Mouse (Mus musculus): Measurements from ENCODE around the gene Olfr806. TPM values are rescaled to one million over a fixed set of nuclear protein-coding genes. Genes with fewer than 3 reads are reported as not detected.

Gene Olfr806
- polyA plus RNA-seq (2016; fragmentation: Nextera tagmentation; extraction: Ambion mirVana): not detected in 2 replicates

DNA sequence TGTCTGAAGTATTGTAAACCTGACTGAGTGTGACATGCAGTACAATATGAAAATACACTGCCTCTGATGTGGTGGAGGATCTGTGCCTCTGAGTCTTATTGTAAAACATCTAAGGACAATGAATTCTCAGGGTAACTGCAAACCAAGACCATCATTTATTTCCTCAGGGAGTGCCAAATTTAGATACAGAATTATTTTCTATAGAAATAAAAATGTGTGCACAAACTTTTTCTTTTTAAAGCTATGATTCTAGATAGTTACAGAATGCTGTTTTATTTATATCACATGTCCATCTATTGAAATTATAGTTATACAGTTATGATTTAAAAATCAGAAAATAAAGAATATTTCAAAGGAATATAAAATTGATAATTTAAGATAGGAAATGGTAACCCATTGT is at the start of gene Olfr806:
Olfr806 (minus strand) TSS at position 101 of the 400 bp plus-strand sequence.
- no peak for DNase-seq (ENCODE audit: low spot score)
- Histone ChIP-seq H3K9me3 (no peaks in the 10 kb centered on the region), H3K27ac (replicated peaks) (no peak within 1 kb of the TSS), H3K4me3 (no peak within 1 kb of the TSS), H3K4me1 (no peaks in the 10 kb centered on the region), H3K36me3 (replicated peaks) (no peaks in the 10 kb centered on the region), H3K27me3 (replicated peaks; ENCODE audit: low read depth, poor library complexity, severe bottlenecking) (no peaks in the 10 kb centered on the region)

DNA sequence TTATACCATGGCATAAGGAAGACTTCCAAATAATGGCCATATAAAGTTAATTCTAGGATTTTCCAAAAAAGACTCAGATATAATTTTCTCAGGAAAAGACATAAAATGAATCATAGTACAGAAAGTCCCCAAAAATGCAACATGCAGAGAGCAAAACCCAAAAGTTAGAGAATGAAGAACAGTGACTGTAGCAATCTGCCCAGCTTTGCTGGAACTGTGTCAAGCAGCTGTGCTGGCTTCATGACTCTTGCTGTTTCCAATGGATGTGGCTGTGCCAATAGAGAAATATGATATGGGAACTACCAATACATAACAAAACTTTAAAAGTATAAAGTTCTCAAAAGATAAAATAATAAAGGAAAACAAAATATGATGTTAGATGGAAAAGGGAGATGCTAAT is 36.4 kb upstream of the Olfr806 start:
- Histone ChIP-seq H3K4me1 (no peaks in the 10 kb centered on the region), H3K9me3 (no peaks in the 10 kb centered on the region), H3K27me3 (replicated peaks; ENCODE audit: low read depth, poor library complexity, severe bottlenecking) (no peaks in the 10 kb centered on the region), H3K4me3 (no peak overlapping the region), H3K36me3 (replicated peaks) (no peaks in the 10 kb centered on the region), H3K27ac (replicated peaks) (no peak overlapping the region)
- no peak for DNase-seq (ENCODE audit: low spot score)

DNA sequence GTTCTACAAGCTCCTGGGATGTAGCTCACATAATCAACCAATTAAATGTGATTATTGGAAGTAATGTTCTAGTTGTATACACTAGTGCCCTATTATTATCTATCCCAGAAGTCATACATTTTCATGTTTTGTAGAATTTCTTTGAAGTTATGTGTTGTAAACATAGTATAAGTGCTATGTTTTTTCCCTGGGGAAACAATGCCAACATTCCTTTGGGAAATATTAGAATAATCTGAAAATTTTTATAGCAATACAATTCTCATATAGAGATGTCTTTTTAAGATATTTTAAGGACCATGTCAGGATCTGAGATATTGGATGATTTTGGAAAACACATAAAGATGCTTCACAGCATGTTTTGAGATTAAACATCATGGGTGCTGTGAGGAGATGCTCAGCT is 32.6 kb upstream of the Olfr806 start, which contains the start of gene Olfr809:
Olfr809 (plus strand) TSS at position 301 of the 400 bp plus-strand sequence.
- DNase-seq (ENCODE audit: low spot score): no peak
- Histone ChIP-seq H3K27me3 (replicated peaks; ENCODE audit: low read depth, poor library complexity, severe bottlenecking) (no peaks in the 10 kb centered on the region), H3K4me1 (no peaks in the 10 kb centered on the region), H3K27ac (replicated peaks) (no peak within 1 kb of the TSS), H3K36me3 (replicated peaks) (no peaks in the 10 kb centered on the region), H3K4me3 (no peak within 1 kb of the TSS), H3K9me3 (no peaks in the 10 kb centered on the region)

DNA sequence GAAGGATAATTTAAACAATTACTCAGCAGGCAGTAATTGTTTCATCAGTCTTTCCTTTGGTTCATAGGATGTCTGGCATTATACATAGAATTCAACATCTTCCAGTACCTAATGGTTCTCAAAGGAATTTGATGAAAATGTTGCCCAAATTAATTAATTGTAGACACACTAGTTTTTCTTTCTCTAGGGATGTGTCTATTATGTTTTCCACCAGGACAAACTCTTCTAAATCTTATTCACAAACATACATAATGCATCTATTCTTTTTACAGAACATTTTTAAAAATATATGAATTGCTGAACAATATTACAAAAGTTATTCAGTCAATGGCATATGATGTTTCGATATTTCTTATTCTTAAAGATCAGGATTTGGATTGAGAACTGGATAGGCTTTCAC is 23.5 kb upstream of the Olfr806 start, which contains the start of gene Olfr808:
Olfr808 (plus strand) TSS at position 301 of the 400 bp plus-strand sequence.
- no peak within 1 kb of the TSS for H3K4me3 ChIP-seq
- 92% methylated on average over 1 of the region's 1 CpGs for WGBS

DNA sequence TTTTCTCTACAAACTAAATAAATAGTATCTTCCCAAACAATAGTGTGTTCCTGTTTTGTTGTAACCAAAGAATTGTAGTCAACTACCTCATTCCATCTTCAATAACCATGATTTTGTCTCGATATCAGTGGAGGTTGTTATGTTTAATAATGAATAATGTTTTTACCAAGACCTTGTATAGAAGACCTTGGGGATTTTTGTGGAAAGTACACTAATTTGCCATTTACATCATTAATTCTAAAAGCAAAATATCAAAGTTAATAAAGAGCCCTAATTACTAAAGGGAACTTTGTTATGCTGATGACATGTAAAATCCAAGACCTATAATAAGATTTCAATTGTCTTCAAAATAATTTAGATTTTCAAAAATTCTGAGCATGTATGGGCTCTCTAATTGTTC is 16.0 kb upstream of the Olfr806 start, which contains the start of gene Olfr807:
Olfr807 (minus strand) TSS at position 101 of the 400 bp plus-strand sequence.
- no peaks in the 10 kb centered on the region for H3K4me1 ChIP-seq
- no peak for DNase-seq (ENCODE audit: low spot score)
- no peaks in the 10 kb centered on the region for H3K27me3 ChIP-seq (replicated peaks; ENCODE audit: low read depth, poor library complexity, severe bottlenecking)
- 88% methylated on average over 1 of the region's 1 CpGs for WGBS
- no peak within 1 kb of the TSS for H3K4me3 ChIP-seq
- no peaks in the 10 kb centered on the region for H3K36me3 ChIP-seq (replicated peaks)
- no peaks in the 10 kb centered on the region for H3K9me3 ChIP-seq
- H3K27ac ChIP-seq (replicated peaks): no peak within 1 kb of the TSS

More for the DNA sequence above, 23.5 kb upstream of the Olfr806 start, which contains the start of gene Olfr808:
- no peak for DNase-seq (ENCODE audit: low spot score)
- Histone ChIP-seq H3K9me3 (no peaks in the 10 kb centered on the region), H3K27ac (replicated peaks) (no peak within 1 kb of the TSS), H3K4me1 (no peaks in the 10 kb centered on the region), H3K27me3 (replicated peaks; ENCODE audit: low read depth, poor library complexity, severe bottlenecking) (no peaks in the 10 kb centered on the region), H3K36me3 (replicated peaks) (no peaks in the 10 kb centered on the region)

DNA sequence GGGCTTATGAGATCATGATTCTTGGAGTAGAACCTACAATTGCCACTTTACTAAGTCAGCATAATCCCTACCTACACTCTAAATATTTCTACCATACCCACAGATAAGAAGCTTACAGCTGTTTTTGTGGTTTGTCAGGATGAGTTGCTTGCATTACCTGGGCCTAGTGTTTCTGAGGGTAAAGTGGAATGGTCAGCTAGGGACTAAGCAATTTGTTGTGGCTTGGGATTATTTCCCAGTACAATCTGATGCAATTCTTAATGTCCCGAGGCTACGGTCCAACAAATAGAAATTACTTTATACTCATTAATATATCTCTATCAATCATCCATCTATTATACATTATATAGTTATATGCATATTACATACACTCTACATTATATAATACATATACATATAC is 12.4 kb downstream of the Olfr806 start, which contains the start of gene Olfr805:
Olfr805 (minus strand) TSS at position 101 of the 400 bp plus-strand sequence.
- H3K36me3 ChIP-seq (replicated peaks): no peaks in the 10 kb centered on the region
- H3K27ac ChIP-seq (replicated peaks): no peak within 1 kb of the TSS
- no peak within 1 kb of the TSS for H3K4me3 ChIP-seq
- no peaks in the 10 kb centered on the region for H3K27me3 ChIP-seq (replicated peaks; ENCODE audit: low read depth, poor library complexity, severe bottlenecking)
- no peak for DNase-seq (ENCODE audit: low spot score)
- WGBS: 98% methylated on average over 2 of the region's 2 CpGs
- H3K4me1 ChIP-seq: no peaks in the 10 kb centered on the region
- no peaks in the 10 kb centered on the region for H3K9me3 ChIP-seq

DNA sequence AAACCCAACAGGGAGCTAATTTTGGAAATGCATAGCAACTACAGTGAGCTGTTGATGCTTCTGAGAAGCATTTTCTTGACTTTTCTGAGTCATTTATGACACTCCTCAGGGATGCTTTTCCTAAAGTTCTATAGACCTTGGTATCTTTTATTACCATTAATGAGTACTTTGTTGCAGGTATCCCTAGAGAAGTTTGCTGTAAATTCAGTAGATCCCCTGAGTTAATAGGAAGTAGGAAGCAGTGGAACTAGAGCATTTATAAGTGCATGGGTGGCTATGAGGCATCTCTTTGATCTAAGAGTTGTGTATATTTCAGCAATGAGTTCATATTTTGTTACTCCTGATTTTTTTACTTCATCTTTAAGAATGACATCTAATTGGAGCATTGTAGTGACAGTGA is 38.8 kb downstream of the Olfr806 start, which contains the start of gene Olfr804:
Olfr804 (plus strand) TSS at position 301 of the 400 bp plus-strand sequence.
- no peaks in the 10 kb centered on the region for H3K4me1 ChIP-seq
- H3K9me3 ChIP-seq: no peaks in the 10 kb centered on the region
- H3K27me3 ChIP-seq (replicated peaks; ENCODE audit: low read depth, poor library complexity, severe bottlenecking): no peaks in the 10 kb centered on the region
- H3K27ac ChIP-seq (replicated peaks): no peak within 1 kb of the TSS
- no peaks in the 10 kb centered on the region for H3K36me3 ChIP-seq (replicated peaks)
- no peak within 1 kb of the TSS for H3K4me3 ChIP-seq
- no peak for DNase-seq (ENCODE audit: low spot score)

DNA sequence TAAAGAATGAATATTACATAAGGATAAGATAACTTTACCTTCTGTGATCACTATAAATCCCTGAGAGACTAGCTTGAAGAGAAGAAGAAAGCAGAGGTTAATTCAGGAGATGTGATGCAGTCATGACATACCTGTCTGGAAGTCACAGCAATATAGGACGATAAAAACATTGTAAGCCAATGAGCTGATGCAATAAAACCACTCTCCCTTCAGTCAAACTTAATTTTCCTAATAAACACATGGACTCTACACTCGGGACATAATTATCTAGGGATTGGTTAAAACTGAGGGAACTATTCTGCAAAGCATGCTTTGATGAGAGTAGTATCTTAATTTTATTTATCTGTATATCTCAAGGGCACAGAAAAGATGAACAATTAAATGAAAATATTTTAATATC is 47.5 kb downstream of the Olfr806 start, which contains the start of gene Olfr803:
Olfr803 (minus strand) TSS at position 101 of the 400 bp plus-strand sequence.
- Histone ChIP-seq H3K27me3 (replicated peaks; ENCODE audit: low read depth, poor library complexity, severe bottlenecking) (no peaks in the 10 kb centered on the region), H3K36me3 (replicated peaks) (no peaks in the 10 kb centered on the region), H3K27ac (replicated peaks) (no peak within 1 kb of the TSS), H3K4me1 (no peaks in the 10 kb centered on the region), H3K4me3 (no peak within 1 kb of the TSS), H3K9me3 (no peaks in the 10 kb centered on the region)
- DNase-seq (ENCODE audit: low spot score): no peak
- WGBS: 76% methylated on average over 2 of the region's 2 CpGs

DNA sequence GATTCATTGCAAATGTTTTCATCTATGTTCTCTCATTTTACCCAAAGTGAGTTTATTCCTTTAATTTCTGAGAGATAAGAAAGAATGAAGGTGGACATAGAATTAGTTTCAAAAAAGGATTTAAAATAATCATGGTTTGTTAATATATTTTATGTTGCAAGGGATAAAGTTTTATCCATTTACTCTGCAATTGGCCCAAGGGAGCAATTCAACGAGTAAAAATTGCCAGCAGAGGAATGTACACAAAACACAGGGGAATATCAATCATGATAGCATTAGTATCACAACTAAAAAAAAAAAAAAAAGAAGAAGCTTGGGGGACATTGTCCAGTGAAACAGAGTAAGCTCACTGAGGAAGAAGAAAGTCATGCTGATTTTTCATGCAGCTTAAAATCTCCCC is 53.7 kb downstream of the Olfr806 start, which contains the start of gene Olfr802:
Olfr802 (minus strand) TSS at position 101 of the 400 bp plus-strand sequence.
- 80% methylated on average over 1 of the region's 1 CpGs for WGBS
- H3K27ac ChIP-seq (replicated peaks): no peak within 1 kb of the TSS
- no peaks in the 10 kb centered on the region for H3K9me3 ChIP-seq
- H3K27me3 ChIP-seq (replicated peaks; ENCODE audit: low read depth, poor library complexity, severe bottlenecking): no peaks in the 10 kb centered on the region
- DNase-seq (ENCODE audit: low spot score): no peak
- no peaks in the 10 kb centered on the region for H3K4me1 ChIP-seq
- H3K36me3 ChIP-seq (replicated peaks): no peaks in the 10 kb centered on the region
- no peak within 1 kb of the TSS for H3K4me3 ChIP-seq

Small RNA genes lying within 50 kb of the gene (microRNA-seq; reads per million reads assigned to microRNA genes)
- gene Gm24485: not detected

Other genes starting within 250 kb of the Olfr806 start
- gene Olfr790, start 243.4 kb downstream of the Olfr806 start, polyA plus RNA-seq (2016; fragmentation: Nextera tagmentation; extraction: Ambion mirVana): not detected in 2 replicates
- gene Olfr791, start 220.1 kb downstream of the Olfr806 start, polyA plus RNA-seq (2016; fragmentation: Nextera tagmentation; extraction: Ambion mirVana): not detected in 2 replicates
- gene Olfr792, start 202.8 kb downstream of the Olfr806 start, polyA plus RNA-seq (2016; fragmentation: Nextera tagmentation; extraction: Ambion mirVana): not detected in 2 replicates
- gene Olfr794, start 174.3 kb downstream of the Olfr806 start, polyA plus RNA-seq (2016; fragmentation: Nextera tagmentation; extraction: Ambion mirVana): not detected in 2 replicates
- not detected in 2 replicates for gene Olfr796, start 129.4 kb downstream of the Olfr806 start, polyA plus RNA-seq (2016; fragmentation: Nextera tagmentation; extraction: Ambion mirVana)
- gene Olfr798, start 114.0 kb downstream of the Olfr806 start, polyA plus RNA-seq (2016; fragmentation: Nextera tagmentation; extraction: Ambion mirVana): not detected in 2 replicates
- not detected in 2 replicates for gene Olfr799, start 104.4 kb downstream of the Olfr806 start, polyA plus RNA-seq (2016; fragmentation: Nextera tagmentation; extraction: Ambion mirVana)
- gene Olfr800, start 84.2 kb downstream of the Olfr806 start, polyA plus RNA-seq (2016; fragmentation: Nextera tagmentation; extraction: Ambion mirVana): not detected in 2 replicates
- not detected in 2 replicates for gene Olfr801, start 68.1 kb downstream of the Olfr806 start, polyA plus RNA-seq (2016; fragmentation: Nextera tagmentation; extraction: Ambion mirVana)
- gene Olfr802, start 53.8 kb downstream of the Olfr806 start, polyA plus RNA-seq (2016; fragmentation: Nextera tagmentation; extraction: Ambion mirVana): 0.04 TPM in 1 of 2 replicates, not detected in the other
- gene Olfr803, start 47.6 kb downstream of the Olfr806 start, polyA plus RNA-seq (2016; fragmentation: Nextera tagmentation; extraction: Ambion mirVana): not detected in 2 replicates
- gene Olfr804, start 38.7 kb downstream of the Olfr806 start, polyA plus RNA-seq (2016; fragmentation: Nextera tagmentation; extraction: Ambion mirVana): not detected in 2 replicates
- gene Olfr805, start 12.5 kb downstream of the Olfr806 start, polyA plus RNA-seq (2016; fragmentation: Nextera tagmentation; extraction: Ambion mirVana): not detected in 2 replicates
- not detected in 2 replicates for gene Olfr807, start 15.9 kb upstream of the Olfr806 start, polyA plus RNA-seq (2016; fragmentation: Nextera tagmentation; extraction: Ambion mirVana)
- gene Olfr808, start 23.6 kb upstream of the Olfr806 start, polyA plus RNA-seq (2016; fragmentation: Nextera tagmentation; extraction: Ambion mirVana): not detected in 2 replicates
- not detected in 2 replicates for gene Olfr809, start 32.7 kb upstream of the Olfr806 start, polyA plus RNA-seq (2016; fragmentation: Nextera tagmentation; extraction: Ambion mirVana)
- not detected in 2 replicates for gene Olfr810, start 53.0 kb upstream of the Olfr806 start, polyA plus RNA-seq (2016; fragmentation: Nextera tagmentation; extraction: Ambion mirVana)
- not detected in 2 replicates for gene Olfr811, start 62.5 kb upstream of the Olfr806 start, polyA plus RNA-seq (2016; fragmentation: Nextera tagmentation; extraction: Ambion mirVana)
- gene Olfr812, start 104.2 kb upstream of the Olfr806 start, polyA plus RNA-seq (2016; fragmentation: Nextera tagmentation; extraction: Ambion mirVana): not detected in 2 replicates
- not detected in 2 replicates for gene Olfr813, start 113.4 kb upstream of the Olfr806 start, polyA plus RNA-seq (2016; fragmentation: Nextera tagmentation; extraction: Ambion mirVana)
- gene Olfr814, start 137.9 kb upstream of the Olfr806 start, polyA plus RNA-seq (2016; fragmentation: Nextera tagmentation; extraction: Ambion mirVana): not detected in 2 replicates
- gene Olfr815, start 163.9 kb upstream of the Olfr806 start, polyA plus RNA-seq (2016; fragmentation: Nextera tagmentation; extraction: Ambion mirVana): not detected in 2 replicates
- not detected in 2 replicates for gene Olfr816, start 173.7 kb upstream of the Olfr806 start, polyA plus RNA-seq (2016; fragmentation: Nextera tagmentation; extraction: Ambion mirVana)
- not detected in 2 replicates for gene Olfr818, start 207.2 kb upstream of the Olfr806 start, polyA plus RNA-seq (2016; fragmentation: Nextera tagmentation; extraction: Ambion mirVana)
- gene Olfr819, start 225.3 kb upstream of the Olfr806 start, polyA plus RNA-seq (2016; fragmentation: Nextera tagmentation; extraction: Ambion mirVana): not detected in 2 replicates
- not detected in 2 replicates for gene Olfr247, start 234.2 kb upstream of the Olfr806 start, polyA plus RNA-seq (2016; fragmentation: Nextera tagmentation; extraction: Ambion mirVana)
- not detected in 2 replicates for gene Gm10310, start 243.1 kb upstream of the Olfr806 start, polyA plus RNA-seq (2016; fragmentation: Nextera tagmentation; extraction: Ambion mirVana)

Data from embryonic facial prominence, embryonic 10.5 days (tissue).